Mouse (Mus musculus): ENCODE results near the gene Exosc5.
A peak's percentile ranks its signal among the peaks of the same experiment; 100 is the strongest.

Exosc5 gene

GRCm38 (mm10) chr7:25677013-25677412 is 18.0 kb downstream of the Exosc5 start:
- no peak for DNase-seq (ENCODE audit: low spot score in 2 of 2)

- DNase-seq (ENCODE audit: low spot score in 2 of 2): no peak
Measured at GRCm38 (mm10) chr7:25679971-25680370, 21.0 kb downstream of the Exosc5 start.

- peak; percentile 99 to 100 for DNase-seq (ENCODE audit: low spot score in 2 of 2)
Measured at GRCm38 (mm10) chr7:25680514-25681258, 21.7 kb downstream of the Exosc5 start, which contains the start of gene B9d2. Gene B9d2 (plus strand): TSS chr7:25680780.

- peak; percentile 31 to 71 for DNase-seq (ENCODE audit: low spot score in 2 of 2)
Measured at GRCm38 (mm10) chr7:25681341-25682231, 22.6 kb downstream of the Exosc5 start.

- peak; percentile 70 to 74 for DNase-seq (ENCODE audit: low spot score in 2 of 2)
Measured at GRCm38 (mm10) chr7:25683474-25684180, 24.7 kb downstream of the Exosc5 start.

GRCm38 (mm10) chr7:25684659-25685058 is 25.7 kb downstream of the Exosc5 start:
- DNase-seq (ENCODE audit: low spot score in 2 of 2): peak in 1 of 2 experiments; percentile 65

- DNase-seq (ENCODE audit: low spot score in 2 of 2): no peak
Measured at GRCm38 (mm10) chr7:25685926-25686470, 27.0 kb downstream of the Exosc5 start.

GRCm38 (mm10) chr7:25686680-25687531 is 27.9 kb downstream of the Exosc5 start, which contains the start of gene Tgfb1:
Gene Tgfb1 (plus strand): TSS chr7:25687002.
- DNase-seq (ENCODE audit: low spot score in 2 of 2): peak; percentile 83 to 90

GRCm38 (mm10) chr7:25687811-25688401 is 28.9 kb downstream of the Exosc5 start:
- peak; percentile 81 to 93 for DNase-seq (ENCODE audit: low spot score in 2 of 2)

- peak; percentile 86 to 90 for DNase-seq (ENCODE audit: low spot score in 2 of 2)
Measured at GRCm38 (mm10) chr7:25688810-25689586, 30.0 kb downstream of the Exosc5 start.

GRCm38 (mm10) chr7:25689603-25690021 is 30.6 kb downstream of the Exosc5 start:
- DNase-seq (ENCODE audit: low spot score in 2 of 2): no peak

GRCm38 (mm10) chr7:25690051-25690450 is 31.1 kb downstream of the Exosc5 start:
- DNase-seq (ENCODE audit: low spot score in 2 of 2): no peak

GRCm38 (mm10) chr7:25694104-25694503 is 35.1 kb downstream of the Exosc5 start:
- no peak for DNase-seq (ENCODE audit: low spot score in 2 of 2)

- DNase-seq (ENCODE audit: low spot score in 2 of 2): no peak
Measured at GRCm38 (mm10) chr7:25699851-25700250, 40.9 kb downstream of the Exosc5 start.

GRCm38 (mm10) chr7:25700732-25701131 is 41.8 kb downstream of the Exosc5 start:
- peak in 1 of 2 experiments; percentile 69 for DNase-seq (ENCODE audit: low spot score in 2 of 2)

- no peak for DNase-seq (ENCODE audit: low spot score in 2 of 2)
Measured at GRCm38 (mm10) chr7:25702350-25702749, 43.4 kb downstream of the Exosc5 start.

- DNase-seq (ENCODE audit: low spot score in 2 of 2): no peak
Measured at GRCm38 (mm10) chr7:25703793-25704494, 45.0 kb downstream of the Exosc5 start.

- peak in 1 of 2 experiments; percentile 65 for DNase-seq (ENCODE audit: low spot score in 2 of 2)
Measured at GRCm38 (mm10) chr7:25704716-25705364, 45.9 kb downstream of the Exosc5 start.

Data from spleen, postnatal 4 days (tissue).